In genomic region chr3:57847760-57848185, GRCm38 (mm10) we compare ENCODE assay signal across 7 mouse cellular contexts. TPM values are rescaled to one million over a fixed set of nuclear protein-coding genes. Genes with fewer than 3 reads are reported as not detected.
DNase-seq lines count a peak whose midpoint lies in the region; ATAC-seq lines count a peak whose summit lies in the region.

Gene Pfn2, minus strand, starts transcription at chr3:57848079.

- peak within 1 kb of the TSS; percentile 96 for H3K27ac ChIP-seq in embryonic facial prominence, embryonic 10.5 days (replicated peaks)
- peak within 1 kb of the TSS; percentile 92 for H3K27ac ChIP-seq in limb, embryonic 13.5 days
- H3K27ac ChIP-seq in midbrain, embryonic 15.5 days = peak within 1 kb of the TSS; percentile 100

- DNase-seq in adrenal gland, postnatal 14 days = peak; percentile 86
- peak; percentile 91 for DNase-seq in embryonic facial prominence, embryonic 10.5 days (ENCODE audit: low spot score)
- DNase-seq in heart, adult 18-20 months = peak; percentile 61 to 64
- DNase-seq in kidney, adult 18-20 months = peak; percentile 64
- DNase-seq in spleen, postnatal 36 days (ENCODE audit: low spot score in 2 of 2) = peak; percentile 29 to 35

- peaks cover 19% of the 10 kb centered on the region for H3K4me1 ChIP-seq in embryonic facial prominence, embryonic 10.5 days
- H3K4me1 ChIP-seq in limb, embryonic 13.5 days = peaks cover 19% of the 10 kb centered on the region
- H3K4me1 ChIP-seq in midbrain, embryonic 15.5 days = peaks cover 26% of the 10 kb centered on the region

- H3K9ac ChIP-seq in limb, embryonic 13.5 days = peak within 1 kb of the TSS; percentile 94
- H3K9ac ChIP-seq in midbrain, embryonic 15.5 days = peak within 1 kb of the TSS; percentile 99

- no peaks in the 10 kb centered on the region for H3K27me3 ChIP-seq in embryonic facial prominence, embryonic 10.5 days (replicated peaks; ENCODE audit: low read depth, poor library complexity, severe bottlenecking)
- no peaks in the 10 kb centered on the region for H3K27me3 ChIP-seq in limb, embryonic 13.5 days
- no peaks in the 10 kb centered on the region for H3K27me3 ChIP-seq in midbrain, embryonic 15.5 days (replicated peaks)

- peak within 1 kb of the TSS; percentile 76 for H3K4me2 ChIP-seq in limb, embryonic 13.5 days (replicated peaks)
- H3K4me2 ChIP-seq in midbrain, embryonic 15.5 days = peak within 1 kb of the TSS; percentile 61

- no peaks in the 10 kb centered on the region for H3K9me3 ChIP-seq in embryonic facial prominence, embryonic 10.5 days
- H3K9me3 ChIP-seq in limb, embryonic 13.5 days = no peaks in the 10 kb centered on the region; the same call in 1 of the 2 replicates
- H3K9me3 ChIP-seq in midbrain, embryonic 15.5 days = no peaks in the 10 kb centered on the region

- peak; percentile 85 for ATAC-seq in limb, embryonic 13.5 days (ENCODE audit: low FRiP score, low read depth)
- ATAC-seq in midbrain, embryonic 15.5 days (replicated peaks) = peak; percentile 90

- H3K36me3 ChIP-seq in embryonic facial prominence, embryonic 10.5 days (replicated peaks) = peaks cover 18% of the 10 kb centered on the region
- H3K36me3 ChIP-seq in limb, embryonic 13.5 days = peaks cover 12% of the 10 kb centered on the region
- H3K36me3 ChIP-seq in midbrain, embryonic 15.5 days (replicated peaks) = peaks cover 10% of the 10 kb centered on the region

- under 1% methylated on average over 51 of the region's 52 CpGs for WGBS in embryonic facial prominence, embryonic 10.5 days
- WGBS in limb, embryonic 13.5 days = under 1% methylated on average over 51 of the region's 52 CpGs
- under 1% methylated on average over 50 of the region's 52 CpGs for WGBS in midbrain, embryonic 15.5 days

- H3K4me3 ChIP-seq in embryonic facial prominence, embryonic 10.5 days = peak within 1 kb of the TSS; percentile 93
- peak within 1 kb of the TSS; percentile 95 for H3K4me3 ChIP-seq in limb, embryonic 13.5 days
- peak within 1 kb of the TSS; percentile 99 for H3K4me3 ChIP-seq in midbrain, embryonic 15.5 days

RNA-seq across cellular contexts. Expression of gene Pfn2, which starts in this region (rescaled TPM):
- 36.3 and 45.1 TPM in 2 replicates for total RNA-seq in adrenal gland, postnatal 14 days (2021)
- polyA plus RNA-seq in embryonic facial prominence, embryonic 10.5 days (2016; fragmentation: Nextera tagmentation; extraction: Ambion mirVana) = 126 and 137 TPM in 2 replicates
- 10 to 100 TPM; 40.1 to 42.2 TPM for total RNA-seq in heart, adult 18-20 months (2021)
- 176 and 177 TPM in 2 replicates for polyA plus RNA-seq in limb, embryonic 13.5 days (2015; fragmentation: Nextera tagmentation; extraction: Ambion mirVana)
- 652 and 653 TPM in 2 replicates for polyA plus RNA-seq in midbrain, embryonic 15.5 days (2015; fragmentation: Nextera tagmentation; extraction: Ambion mirVana)

Comparison
In these comparisons a context has a peak if more than half of its experiments do, and no peak if none do; other contexts are left out.
1. Peak in every context shown above with its lines: DNase-seq, ATAC-seq, H3K4me3 ChIP-seq and H3K27ac ChIP-seq.
2. DNase-seq: peak in every context shown above with its lines; median percentile 91 in embryonic facial prominence, embryonic 10.5 days; 86 in adrenal gland, postnatal 14 days; 64 in kidney, adult 18-20 months; 62 in heart, adult 18-20 months; 32 in spleen, postnatal 36 days.